Mouse (Mus musculus): ENCODE data around the gene B3gntl1.

DNA sequence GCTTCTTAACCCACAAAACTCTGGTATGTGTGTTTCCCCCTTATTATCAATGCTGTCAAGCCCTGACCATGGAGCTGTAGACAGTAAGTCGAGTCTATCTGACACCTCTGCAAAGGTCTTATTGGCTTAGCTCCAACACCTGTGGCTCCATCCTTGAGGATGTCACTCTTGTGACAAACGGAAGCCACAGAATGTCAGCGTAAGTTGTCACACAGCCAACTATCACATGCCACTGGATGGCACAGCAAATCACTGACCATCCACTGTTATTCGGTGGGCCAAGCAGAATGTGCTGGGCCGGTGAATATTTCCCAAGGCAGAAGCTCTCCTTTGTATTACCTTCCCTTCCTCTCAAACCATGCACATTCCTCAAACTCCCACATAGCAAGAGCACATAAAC lies 24.8 kb downstream of the B3gntl1 start:
- TF ChIP-seq CTCF (IDR thresholded peaks at IDR 0.05; ENCODE audit: control insufficient read depth, insufficient read depth, insufficient replicate concordance, low read depth, low read length) (no peak), POLR2A (IDR thresholded peaks at IDR 0.05; ENCODE audit: control insufficient read depth, low read depth, low read length) (no peak)
